Mouse (Mus musculus): ENCODE measurements around the gene Chit1. TPM values are rescaled to one million over a fixed set of nuclear protein-coding genes. Genes with fewer than 3 reads are reported as not detected.
A peak's percentile ranks its signal among the peaks of the same experiment; 100 is the strongest.

Chit1 gene
- polyA plus RNA-seq, 1 experiment from 2014 or later = 0.13 TPM

GRCm38 (mm10) chr1:134067143-134067619 lies 43.9 kb upstream of the Chit1 start:
- WGBS = 13% methylated on average over 8 of the region's 8 CpGs
- H3K36me3 ChIP-seq (ENCODE audit: control insufficient read depth, insufficient read depth, low read length) = no peaks in the 10 kb centered on the region
- no peaks in the 10 kb centered on the region for H3K27me3 ChIP-seq (replicated peaks; ENCODE audit: control insufficient read depth, insufficient read depth, low read length)
- H3K27ac ChIP-seq (ENCODE audit: low read depth, low read length) = peak overlapping the region; percentile 31; the same call in 1 of the 2 replicates
- no peaks in the 10 kb centered on the region for H3K9me3 ChIP-seq (replicated peaks; ENCODE audit: control insufficient read depth, low read length)
- H3K4me3 ChIP-seq (ENCODE audit: low read depth, low read length) = no peak overlapping the region
- DNase-seq (ENCODE audit: low spot score) (peak; percentile 63), ATAC-seq (no peak)
- H3K9ac ChIP-seq (ENCODE audit: low read length) = no peak overlapping the region
- H3K4me2 ChIP-seq (ENCODE audit: low read length) = no peak overlapping the region
- peaks cover 64% of the 10 kb centered on the region for H3K4me1 ChIP-seq (ENCODE audit: control insufficient read depth, insufficient read depth, low read length)

DNA sequence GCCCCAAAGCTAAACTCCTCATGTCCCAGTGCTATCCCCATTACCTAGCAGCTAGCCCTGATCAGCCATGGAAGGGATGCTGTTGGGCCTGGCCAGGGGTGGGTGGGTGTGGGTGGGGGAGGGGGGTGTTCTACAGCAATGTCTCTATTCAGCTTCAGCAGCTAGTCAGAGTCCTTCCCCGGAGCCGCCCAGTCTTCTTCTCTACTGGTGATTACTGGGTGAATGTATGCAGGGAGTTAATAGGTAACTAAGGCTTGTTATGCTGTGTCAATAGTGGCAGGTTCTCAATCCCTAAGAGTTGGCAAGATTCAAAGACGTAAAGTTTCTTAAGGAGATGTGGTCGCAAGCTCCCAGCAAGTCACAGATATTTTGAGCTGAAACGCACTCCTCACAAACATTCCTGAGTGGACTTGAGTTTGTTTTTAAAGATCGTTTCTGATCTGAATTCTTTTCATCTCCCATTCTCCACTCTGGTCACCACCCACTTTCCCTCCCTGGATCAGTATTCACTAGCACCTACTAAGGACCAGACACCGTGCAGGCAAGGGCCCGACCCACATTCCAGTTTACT lies 40.9 kb upstream of the Chit1 start:
- peak overlapping the region; percentile 82 for H3K27ac ChIP-seq (ENCODE audit: low read depth, low read length)
- no peaks in the 10 kb centered on the region for H3K9me3 ChIP-seq (replicated peaks; ENCODE audit: control insufficient read depth, low read length)
- peaks cover 9% of the 10 kb centered on the region for H3K36me3 ChIP-seq (ENCODE audit: control insufficient read depth, insufficient read depth, low read length)
- H3K4me3 ChIP-seq (ENCODE audit: low read depth, low read length) = no peak overlapping the region
- 43% methylated on average over 8 of the region's 8 CpGs for WGBS
- no peak overlapping the region for H3K9ac ChIP-seq (ENCODE audit: low read length)
- H3K27me3 ChIP-seq (replicated peaks; ENCODE audit: control insufficient read depth, insufficient read depth, low read length) = no peaks in the 10 kb centered on the region
- H3K4me1 ChIP-seq (ENCODE audit: control insufficient read depth, insufficient read depth, low read length) = peaks cover 55% of the 10 kb centered on the region
- DNase-seq (ENCODE audit: low spot score) = no peak
- H3K4me2 ChIP-seq (ENCODE audit: low read length) = no peak overlapping the region
- ATAC-seq = no peak

DNA sequence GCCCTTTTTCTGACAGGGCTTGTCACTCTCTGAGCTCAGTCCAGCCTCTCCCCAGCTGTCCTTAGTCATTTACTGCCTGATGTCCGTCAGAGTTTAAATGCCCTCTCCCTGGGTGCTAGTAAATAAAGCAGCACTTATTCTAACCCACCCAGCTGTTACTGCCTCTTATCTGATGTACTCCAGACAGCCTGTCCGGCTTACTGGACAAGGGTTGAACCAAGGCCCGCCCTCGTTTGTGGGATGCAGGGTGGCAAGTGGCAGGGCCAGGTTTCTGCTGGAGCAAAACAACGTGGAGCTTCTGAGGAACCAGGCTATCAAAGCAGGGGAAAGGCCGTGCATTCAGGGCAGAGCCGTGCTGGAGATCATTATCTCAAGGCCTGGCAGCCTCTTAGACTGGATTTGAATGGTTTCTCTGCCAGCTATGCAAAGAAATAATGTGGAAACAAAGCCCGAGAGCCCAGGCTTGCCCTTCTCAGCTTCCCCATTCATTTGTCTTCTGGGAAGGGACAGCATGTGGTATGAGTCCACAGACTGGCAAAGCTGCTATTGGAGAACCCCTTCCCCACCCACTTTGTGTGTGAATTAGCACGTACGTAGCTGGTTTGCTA lies 39.5 kb upstream of the Chit1 start:
- no peaks in the 10 kb centered on the region for H3K9me3 ChIP-seq (replicated peaks; ENCODE audit: control insufficient read depth, low read length)
- DNase-seq (ENCODE audit: low spot score) (peak; percentile 80), ATAC-seq (peak; percentile 65)
- H3K27ac ChIP-seq (ENCODE audit: low read depth, low read length) = peak overlapping the region; percentile 82
- no peak overlapping the region for H3K4me3 ChIP-seq (ENCODE audit: low read depth, low read length)
- 7% methylated on average over 10 of the region's 10 CpGs for WGBS
- H3K4me2 ChIP-seq (ENCODE audit: low read length) = no peak overlapping the region
- peaks cover 21% of the 10 kb centered on the region for H3K36me3 ChIP-seq (ENCODE audit: control insufficient read depth, insufficient read depth, low read length)
- no peaks in the 10 kb centered on the region for H3K27me3 ChIP-seq (replicated peaks; ENCODE audit: control insufficient read depth, insufficient read depth, low read length)
- H3K4me1 ChIP-seq (ENCODE audit: control insufficient read depth, insufficient read depth, low read length) = peaks cover 57% of the 10 kb centered on the region
- H3K9ac ChIP-seq (ENCODE audit: low read length) = no peak overlapping the region

GRCm38 (mm10) chr1:134073061-134073564 lies 37.9 kb upstream of the Chit1 start:
- Histone ChIP-seq H3K36me3 (ENCODE audit: control insufficient read depth, insufficient read depth, low read length) (peaks cover 22% of the 10 kb centered on the region), H3K9ac (ENCODE audit: low read length) (no peak overlapping the region), H3K4me3 (ENCODE audit: low read depth, low read length) (no peak overlapping the region), H3K27me3 (replicated peaks; ENCODE audit: control insufficient read depth, insufficient read depth, low read length) (no peaks in the 10 kb centered on the region), H3K27ac (ENCODE audit: low read depth, low read length) (peak overlapping the region; percentile 82; the same call in 1 of the 2 replicates), H3K4me1 (ENCODE audit: control insufficient read depth, insufficient read depth, low read length) (peaks cover 59% of the 10 kb centered on the region), H3K4me2 (ENCODE audit: low read length) (no peak overlapping the region), H3K9me3 (replicated peaks; ENCODE audit: control insufficient read depth, low read length) (no peaks in the 10 kb centered on the region)
- WGBS = 84% methylated on average over 6 of the region's 6 CpGs
- DNase-seq (ENCODE audit: low spot score) (no peak), ATAC-seq (no peak)

GRCm38 (mm10) chr1:134073658-134074057 lies 37.4 kb upstream of the Chit1 start:
- 86% methylated on average over 1 of the region's 1 CpGs for WGBS
- Histone ChIP-seq H3K9ac (ENCODE audit: low read length) (no peak overlapping the region), H3K27ac (ENCODE audit: low read depth, low read length) (peak overlapping the region; percentile 82; the same call in 1 of the 2 replicates), H3K4me3 (ENCODE audit: low read depth, low read length) (no peak overlapping the region), H3K9me3 (replicated peaks; ENCODE audit: control insufficient read depth, low read length) (no peaks in the 10 kb centered on the region), H3K27me3 (replicated peaks; ENCODE audit: control insufficient read depth, insufficient read depth, low read length) (no peaks in the 10 kb centered on the region), H3K4me2 (ENCODE audit: low read length) (no peak overlapping the region), H3K4me1 (ENCODE audit: control insufficient read depth, insufficient read depth, low read length) (peaks cover 59% of the 10 kb centered on the region), H3K36me3 (ENCODE audit: control insufficient read depth, insufficient read depth, low read length) (peaks cover 22% of the 10 kb centered on the region)
- no peak for DNase-seq (ENCODE audit: low spot score)
- ATAC-seq = no peak

DNA sequence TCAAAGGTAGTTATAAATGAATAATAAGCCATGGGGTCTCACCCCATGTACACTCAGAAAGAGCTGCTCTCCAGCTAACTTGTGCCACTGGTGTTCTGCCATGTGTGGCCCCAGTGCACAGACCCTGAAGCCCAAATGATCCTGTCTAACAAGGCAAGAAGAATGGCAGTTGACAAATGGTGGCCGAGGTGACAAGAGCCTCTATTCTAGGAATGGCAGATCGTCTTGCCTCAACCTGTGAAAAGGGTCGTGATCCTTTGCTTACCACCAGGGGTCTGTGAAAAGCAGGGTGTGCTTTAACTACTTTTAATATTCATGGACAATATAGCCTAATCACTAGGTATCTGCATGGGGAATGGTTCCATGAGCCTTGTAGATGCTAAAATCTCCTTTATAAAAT lies 36.9 kb upstream of the Chit1 start:
- 38% methylated on average over 3 of the region's 3 CpGs for WGBS
- Histone ChIP-seq H3K4me1 (ENCODE audit: control insufficient read depth, insufficient read depth, low read length) (peaks cover 58% of the 10 kb centered on the region), H3K27ac (ENCODE audit: low read depth, low read length) (0 out of 2 replicates have a peak overlapping the region, but pooled peaks have one; percentile 82), H3K9me3 (replicated peaks; ENCODE audit: control insufficient read depth, low read length) (no peaks in the 10 kb centered on the region), H3K4me3 (ENCODE audit: low read depth, low read length) (no peak overlapping the region), H3K36me3 (ENCODE audit: control insufficient read depth, insufficient read depth, low read length) (peaks cover 22% of the 10 kb centered on the region), H3K27me3 (replicated peaks; ENCODE audit: control insufficient read depth, insufficient read depth, low read length) (no peaks in the 10 kb centered on the region), H3K9ac (ENCODE audit: low read length) (no peak overlapping the region), H3K4me2 (ENCODE audit: low read length) (no peak overlapping the region)
- no peak for ATAC-seq
- no peak for DNase-seq (ENCODE audit: low spot score)

GRCm38 (mm10) chr1:134074606-134075005 lies 36.4 kb upstream of the Chit1 start:
- no peak overlapping the region for H3K4me3 ChIP-seq (ENCODE audit: low read depth, low read length)
- peaks cover 22% of the 10 kb centered on the region for H3K36me3 ChIP-seq (ENCODE audit: control insufficient read depth, insufficient read depth, low read length)
- H3K4me1 ChIP-seq (ENCODE audit: control insufficient read depth, insufficient read depth, low read length) = peaks cover 56% of the 10 kb centered on the region
- H3K9me3 ChIP-seq (replicated peaks; ENCODE audit: control insufficient read depth, low read length) = no peaks in the 10 kb centered on the region
- H3K27me3 ChIP-seq (replicated peaks; ENCODE audit: control insufficient read depth, insufficient read depth, low read length) = no peaks in the 10 kb centered on the region
- H3K9ac ChIP-seq (ENCODE audit: low read length) = peak overlapping the region; percentile 21; the same call in 1 of the 2 replicates
- peak overlapping the region; percentile 81 for H3K4me2 ChIP-seq (ENCODE audit: low read length)
- WGBS = 89% methylated on average over 10 of the region's 10 CpGs
- DNase-seq (ENCODE audit: low spot score) (no peak), ATAC-seq (no peak)
- H3K27ac ChIP-seq (ENCODE audit: low read depth, low read length) = 0 out of 2 replicates have a peak overlapping the region, but pooled peaks have one; percentile 14

- DNase-seq (ENCODE audit: low spot score) = no peak
- no peaks in the 10 kb centered on the region for H3K9me3 ChIP-seq (replicated peaks; ENCODE audit: control insufficient read depth, low read length)
- H3K9ac ChIP-seq (ENCODE audit: low read length) = peak overlapping the region; percentile 95
- H3K27ac ChIP-seq (ENCODE audit: low read depth, low read length) = peak overlapping the region; percentile 52; the same call in 1 of the 2 replicates
- ATAC-seq = no peak
- peak overlapping the region; percentile 87 for H3K4me3 ChIP-seq (ENCODE audit: low read depth, low read length)
- no peaks in the 10 kb centered on the region for H3K27me3 ChIP-seq (replicated peaks; ENCODE audit: control insufficient read depth, insufficient read depth, low read length)
- H3K4me2 ChIP-seq (ENCODE audit: low read length) = peak overlapping the region; percentile 81
- 76% methylated on average over 8 of the region's 8 CpGs for WGBS
- H3K36me3 ChIP-seq (ENCODE audit: control insufficient read depth, insufficient read depth, low read length) = peaks cover 22% of the 10 kb centered on the region
- H3K4me1 ChIP-seq (ENCODE audit: control insufficient read depth, insufficient read depth, low read length) = peaks cover 53% of the 10 kb centered on the region
These were observed 35.5 kb upstream of the Chit1 start for GRCm38 (mm10) chr1:134075532-134075931.

DNA sequence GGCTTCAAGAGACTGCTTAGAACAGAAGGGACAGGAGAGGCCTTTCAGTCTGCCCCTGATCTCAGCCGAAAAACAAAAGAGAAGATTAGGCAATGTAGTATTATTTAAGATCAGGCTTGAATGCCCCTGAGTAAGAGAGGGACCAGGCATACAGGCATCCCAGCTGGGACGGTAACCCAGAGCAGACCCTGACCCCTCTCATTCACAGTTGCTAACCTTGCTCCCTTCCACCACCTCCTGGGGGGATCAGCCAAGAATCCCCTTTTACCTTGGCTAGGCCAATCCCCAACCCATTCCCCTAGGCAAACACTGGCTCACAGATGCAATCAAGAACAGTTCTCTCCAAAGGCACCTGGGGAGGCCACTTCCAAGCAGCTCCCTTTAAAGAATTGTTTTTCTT lies 34.3 kb upstream of the Chit1 start:
- ATAC-seq (no peak), DNase-seq (ENCODE audit: low spot score) (no peak)
- Histone ChIP-seq H3K36me3 (ENCODE audit: control insufficient read depth, insufficient read depth, low read length) (peaks cover 22% of the 10 kb centered on the region), H3K4me3 (ENCODE audit: low read depth, low read length) (peak overlapping the region; percentile 87), H3K9me3 (replicated peaks; ENCODE audit: control insufficient read depth, low read length) (no peaks in the 10 kb centered on the region), H3K27me3 (replicated peaks; ENCODE audit: control insufficient read depth, insufficient read depth, low read length) (no peaks in the 10 kb centered on the region), H3K4me1 (ENCODE audit: control insufficient read depth, insufficient read depth, low read length) (peaks cover 44% of the 10 kb centered on the region), H3K4me2 (ENCODE audit: low read length) (peak overlapping the region; percentile 81), H3K9ac (ENCODE audit: low read length) (peak overlapping the region; percentile 95), H3K27ac (ENCODE audit: low read depth, low read length) (peak overlapping the region; percentile 65; the same call in 1 of the 2 replicates)
- WGBS = 0% methylated on average over 2 of the region's 2 CpGs

All from forebrain, embryonic 14.5 days (tissue).